Mouse (Mus musculus) telencephalon, adult 2 months (tissue): Measurements from ENCODE around the gene Mrpl2.
A peak's percentile ranks its signal among the peaks of the same experiment; 100 is the strongest.

Experiments
- DNase-seq: peaks from one replicate; pipeline ENCODE4 v3.0.0-alpha.2; 2011; ENCODE audit warnings: low read depth, low spot score

The Mrpl2 gene

GRCm38 (mm10) chr17:46624598-46624997 lies 21.4 kb upstream of the Mrpl2 start:
- no peak for DNase-seq

- no peak for DNase-seq
These were observed 18.6 kb upstream of the Mrpl2 start for GRCm38 (mm10) chr17:46627409-46627808.

- no peak for DNase-seq
These were observed 17.6 kb upstream of the Mrpl2 start for GRCm38 (mm10) chr17:46628471-46628790.

GRCm38 (mm10) chr17:46628791-46629684 lies 17.0 kb upstream of the Mrpl2 start, which contains the start of gene Ptk7:
Gene Ptk7, minus strand, starts transcription at chr17:46629504.
- no peak for DNase-seq

GRCm38 (mm10) chr17:46629685-46630441 lies 16.2 kb upstream of the Mrpl2 start:
- DNase-seq, result no peak

- DNase-seq, result peak; percentile 52
These were observed 9.1 kb upstream of the Mrpl2 start for GRCm38 (mm10) chr17:46636831-46637523.

GRCm38 (mm10) chr17:46639929-46640328 lies 6.1 kb upstream of the Mrpl2 start:
- DNase-seq, result no peak

GRCm38 (mm10) chr17:46642060-46642459 lies 4.0 kb upstream of the Mrpl2 start:
- no peak for DNase-seq

GRCm38 (mm10) chr17:46644152-46644805 lies 1.8 kb upstream of the Mrpl2 start:
- no peak for DNase-seq

- no peak for DNase-seq
These were observed 1.0 kb upstream of the Mrpl2 start for GRCm38 (mm10) chr17:46644916-46645475.

GRCm38 (mm10) chr17:46646322-46646662 lies 263 bp downstream of the Mrpl2 start:
- DNase-seq, result peak; percentile 74

- DNase-seq, result no peak
These were observed 1.2 kb downstream of the Mrpl2 start for GRCm38 (mm10) chr17:46647279-46647678.

GRCm38 (mm10) chr17:46648436-46648835 lies 2.4 kb downstream of the Mrpl2 start:
- no peak for DNase-seq

GRCm38 (mm10) chr17:46649811-46650210 lies 3.8 kb downstream of the Mrpl2 start:
- DNase-seq, result no peak

GRCm38 (mm10) chr17:46650232-46651031 lies 4.4 kb downstream of the Mrpl2 start, which contains the start of gene Cul7:
Gene Cul7, plus strand, starts transcription at chr17:46650337.
- DNase-seq, result peak; percentile 85

- no peak for DNase-seq
These were observed 5.3 kb downstream of the Mrpl2 start for GRCm38 (mm10) chr17:46651292-46651691.

GRCm38 (mm10) chr17:46651755-46652547 lies 5.9 kb downstream of the Mrpl2 start:
- DNase-seq, result no peak

GRCm38 (mm10) chr17:46656054-46656453 lies 10.0 kb downstream of the Mrpl2 start:
- no peak for DNase-seq

- no peak for DNase-seq
These were observed 15.3 kb downstream of the Mrpl2 start for GRCm38 (mm10) chr17:46661351-46661750.

GRCm38 (mm10) chr17:46661981-46662380 lies 16.0 kb downstream of the Mrpl2 start:
- no peak for DNase-seq
